Mouse (Mus musculus) small intestine, adult 2 months (tissue): ENCODE results near the gene Itga9.

Experiments
- CTCF ChIP-seq: fragments of 200-500 bp; IDR thresholded peaks from 2 replicates; pipeline ENCODE4 v1.5.1; 2012; ENCODE audit warnings: low read depth, mild to moderate bottlenecking, control low read depth, inconsistent platforms, low read length, moderate library complexity, mixed read lengths; ENCODE audit not compliant: insufficient replicate concordance, insufficient read length; ENCODE audit errors: extremely low read depth
- POLR2A ChIP-seq: fragments of 200-500 bp; IDR thresholded peaks from 2 replicates; pipeline ENCODE4 v1.6.1; 2012; ENCODE audit warnings: low read depth, mild to moderate bottlenecking, control low read depth, inconsistent platforms, low read length, moderate library complexity

DNA sequence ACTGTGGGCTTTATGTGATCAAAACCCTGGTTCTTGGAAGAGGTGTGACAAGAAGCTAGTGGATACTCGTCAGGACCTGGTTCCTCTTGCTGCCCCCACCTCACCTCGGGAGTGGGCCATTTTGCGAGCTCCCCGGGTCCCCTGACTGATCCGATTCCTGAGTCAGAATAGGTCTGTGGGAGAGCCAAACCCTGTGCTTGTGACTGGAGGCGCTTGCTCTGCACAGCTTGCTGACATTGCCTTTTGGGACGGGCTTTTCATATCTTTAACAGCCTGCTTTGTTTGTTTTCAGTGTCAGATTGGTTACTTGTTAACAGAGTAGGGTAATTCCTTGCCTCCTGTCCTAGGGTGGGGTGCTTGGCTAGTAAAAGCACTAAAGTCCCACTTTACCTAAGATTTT, 322.2 kb downstream of the Itga9 start:
- TF ChIP-seq POLR2A, result no peak; the same call in 1 of the 2 replicates
- TF ChIP-seq CTCF, result no peak
